Mouse (Mus musculus) left cerebral cortex, postnatal 14 days (tissue): ENCODE results near the gene Cutc. TPM values are rescaled to one million over a fixed set of nuclear protein-coding genes. Genes with fewer than 3 reads are reported as not detected.

Source experiments
- DNase-seq, 2 experiments: peaks; one replicate each; pipeline ENCODE4 v3.0.0; 2021 to 2022; ENCODE audit warnings: low spot score in 2 of 2, mixed read lengths in 1 of 2
- intact Hi-C: fragments of 180-260 bp; cut with DNase I; formaldehyde crosslinking; loops from one replicate; pipeline ENCODE4 v1.15.1; 2025
- total RNA-seq, 2 experiments: library from RNA; stranded (reverse); gene quantifications; 2 replicates each; pipeline ENCODE4 v1.2.3; 2021

Cutc gene
- total RNA-seq, 2 experiments from 2014 or later, result 4.0 to 6.0 TPM

GRCm38 (mm10) chr19:43786249-43787026 lies 33.6 kb downstream of the Cutc start:
- intact Hi-C loops, result no loop called here
- DNase-seq, result no peak

- no peak for DNase-seq
- intact Hi-C loops, result no loop called here
These were observed 37.0 kb downstream of the Cutc start for GRCm38 (mm10) chr19:43789817-43790216.

DNA sequence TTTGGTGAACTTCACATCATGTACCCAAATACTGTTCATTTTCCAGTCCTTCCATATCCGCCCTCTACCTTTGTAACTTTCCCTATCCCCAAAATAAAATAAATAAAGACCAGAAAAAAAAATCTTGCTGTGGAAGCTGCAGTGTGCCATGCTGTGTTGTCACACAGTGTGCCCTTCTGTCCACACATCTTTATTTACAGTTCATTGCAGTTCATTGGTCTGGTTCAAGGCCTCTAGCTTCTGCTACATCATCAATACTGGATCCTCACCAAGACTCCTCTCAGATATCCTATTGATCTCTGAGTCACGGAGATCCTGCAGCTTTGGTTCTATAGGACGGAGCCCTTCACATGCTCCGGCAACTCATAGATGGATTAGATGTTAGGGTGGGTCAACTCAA lies 39.7 kb downstream of the Cutc start:
- intact Hi-C loops, result no loop called here
- DNase-seq, result no peak

- intact Hi-C loops, result no loop called here
- DNase-seq, result no peak
These were observed 41.2 kb downstream of the Cutc start for GRCm38 (mm10) chr19:43793951-43794350.

DNA sequence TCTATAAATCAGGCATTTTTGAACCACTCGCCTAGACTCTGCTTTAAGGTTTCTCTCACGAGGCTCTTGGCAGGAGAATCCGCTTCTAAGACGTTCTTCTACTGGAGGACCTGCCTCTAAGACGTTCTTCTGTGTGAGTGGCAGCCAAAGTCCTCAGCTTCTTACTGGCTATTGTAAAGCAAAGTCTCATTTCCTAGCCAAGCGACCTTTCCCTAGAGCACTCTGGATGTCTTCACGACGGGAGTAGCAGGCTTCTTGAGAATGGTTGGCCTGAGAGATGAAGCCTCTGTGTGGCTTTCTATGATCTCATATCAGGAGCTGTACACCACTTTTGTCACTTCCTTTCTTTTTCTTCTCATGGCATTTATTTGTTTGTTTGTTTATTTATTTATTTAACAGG lies 42.7 kb downstream of the Cutc start:
- intact Hi-C loops, result no loop called here
- DNase-seq, result no peak

DNA sequence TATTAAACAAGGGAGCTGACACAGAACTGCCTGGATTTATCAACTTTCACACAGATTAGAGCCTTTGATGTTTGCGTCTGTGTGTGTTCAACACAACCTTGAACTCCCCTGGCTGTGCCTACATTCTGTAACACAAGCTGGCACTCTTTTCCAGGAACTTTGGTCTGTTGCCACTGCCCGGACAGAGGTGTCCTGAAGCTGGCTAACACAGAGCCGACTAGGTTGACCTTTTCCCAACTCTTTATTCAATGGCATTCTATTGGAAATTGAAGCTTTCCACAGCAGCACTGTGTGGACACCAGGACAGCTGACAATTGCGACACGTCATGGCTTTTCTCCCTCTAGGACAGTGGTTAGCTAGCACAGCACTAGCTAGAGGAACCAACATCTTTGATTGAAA lies 44.4 kb downstream of the Cutc start:
- no peak for DNase-seq
- intact Hi-C loops, result no loop called here

DNA sequence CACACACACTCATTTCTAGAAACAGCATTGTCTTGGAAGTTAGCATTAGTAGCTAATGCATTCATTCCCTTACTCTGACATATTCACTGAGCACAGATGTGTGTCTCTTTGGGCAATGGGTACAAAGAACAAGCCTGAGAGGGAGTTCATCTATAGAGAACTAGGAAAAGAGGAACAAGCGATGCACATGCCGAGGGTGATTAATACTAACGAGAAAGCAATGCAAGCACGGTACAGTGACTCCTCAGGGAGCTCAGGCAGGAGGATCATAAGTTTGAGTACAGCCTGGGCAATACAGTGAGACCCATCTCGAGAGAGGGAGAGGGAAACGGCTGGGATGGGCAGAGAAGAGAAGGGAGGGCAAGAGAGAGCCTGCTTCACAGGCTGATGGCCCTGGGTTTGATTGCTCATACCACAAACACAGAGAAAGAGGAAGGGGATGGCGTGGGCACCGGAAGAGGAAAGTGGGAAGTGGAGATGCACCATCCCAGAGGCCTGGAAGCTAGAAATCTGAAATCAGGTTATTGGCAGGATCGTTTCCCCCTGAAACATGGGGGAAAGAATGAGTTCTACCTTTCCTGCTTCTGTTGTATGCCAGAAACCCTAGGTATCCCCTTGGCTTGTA lies 48.7 kb downstream of the Cutc start:
- no peak for DNase-seq
- intact Hi-C loops, result no loop called here

DNA sequence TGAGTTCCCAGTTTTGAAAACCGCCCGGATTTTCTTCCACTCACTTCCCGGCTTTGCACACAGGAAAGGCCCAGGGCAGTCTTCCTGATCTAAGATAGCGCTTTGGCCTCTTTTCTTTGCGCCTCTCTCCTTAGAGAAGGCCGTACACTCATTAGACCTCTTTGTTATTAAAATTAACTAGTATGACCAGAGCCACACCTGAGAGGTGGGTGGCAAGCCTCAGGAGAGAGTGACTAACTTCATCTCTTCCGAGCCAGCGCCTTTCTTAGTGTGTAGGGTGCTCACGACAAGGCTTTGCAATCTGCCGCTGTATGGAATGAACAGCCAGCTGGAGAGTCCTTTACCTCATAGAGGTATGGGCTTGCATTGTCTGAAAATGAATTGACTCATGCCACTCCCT lies 51.1 kb downstream of the Cutc start:
- no peak for DNase-seq
- intact Hi-C loops, result no loop called here

DNA sequence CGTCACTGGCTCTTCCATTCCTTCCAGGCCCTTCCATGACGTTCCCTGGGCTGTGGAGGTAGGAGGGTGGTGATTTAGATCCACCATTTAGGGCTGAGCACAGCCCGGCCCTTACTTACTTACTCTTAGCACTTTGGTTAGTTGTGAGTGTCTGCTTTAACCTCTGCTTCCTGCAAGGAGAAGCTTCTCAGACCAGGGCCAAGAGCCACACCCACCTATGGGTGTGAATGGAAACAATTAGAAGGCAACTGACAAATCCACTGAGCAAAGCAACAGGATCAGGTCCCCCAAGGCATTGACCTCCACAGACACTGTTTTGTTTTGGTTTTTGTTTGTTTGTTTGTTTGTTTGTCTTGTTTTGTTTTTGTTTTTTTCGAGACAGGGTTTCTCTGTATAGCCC lies 56.5 kb downstream of the Cutc start:
- intact Hi-C loops, result no loop called here
- DNase-seq, result no peak

DNA sequence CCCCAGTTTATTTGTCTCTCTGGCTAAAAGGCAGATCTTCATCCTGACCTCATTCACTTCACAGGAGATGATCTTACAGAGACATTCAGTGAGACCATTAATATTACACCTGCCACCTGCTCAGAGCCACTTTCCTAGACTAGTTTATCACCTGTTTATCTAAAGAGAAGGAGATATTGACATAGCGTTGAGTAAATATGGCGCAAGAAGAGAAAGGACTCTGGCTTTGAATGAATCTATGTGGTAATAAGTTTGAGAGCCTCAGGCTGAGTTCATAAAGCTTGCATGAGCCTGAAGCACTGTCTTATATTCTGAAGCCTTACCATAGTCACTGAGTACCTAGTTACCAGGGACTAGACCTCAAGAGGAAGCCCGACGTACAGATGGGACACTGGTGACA lies 58.6 kb downstream of the Cutc start:
- no peak for DNase-seq
- intact Hi-C loops, result no loop called here

- intact Hi-C loops, result no loop called here
- DNase-seq, result no peak
These were observed 60.5 kb downstream of the Cutc start for GRCm38 (mm10) chr19:43813315-43813714.

DNA sequence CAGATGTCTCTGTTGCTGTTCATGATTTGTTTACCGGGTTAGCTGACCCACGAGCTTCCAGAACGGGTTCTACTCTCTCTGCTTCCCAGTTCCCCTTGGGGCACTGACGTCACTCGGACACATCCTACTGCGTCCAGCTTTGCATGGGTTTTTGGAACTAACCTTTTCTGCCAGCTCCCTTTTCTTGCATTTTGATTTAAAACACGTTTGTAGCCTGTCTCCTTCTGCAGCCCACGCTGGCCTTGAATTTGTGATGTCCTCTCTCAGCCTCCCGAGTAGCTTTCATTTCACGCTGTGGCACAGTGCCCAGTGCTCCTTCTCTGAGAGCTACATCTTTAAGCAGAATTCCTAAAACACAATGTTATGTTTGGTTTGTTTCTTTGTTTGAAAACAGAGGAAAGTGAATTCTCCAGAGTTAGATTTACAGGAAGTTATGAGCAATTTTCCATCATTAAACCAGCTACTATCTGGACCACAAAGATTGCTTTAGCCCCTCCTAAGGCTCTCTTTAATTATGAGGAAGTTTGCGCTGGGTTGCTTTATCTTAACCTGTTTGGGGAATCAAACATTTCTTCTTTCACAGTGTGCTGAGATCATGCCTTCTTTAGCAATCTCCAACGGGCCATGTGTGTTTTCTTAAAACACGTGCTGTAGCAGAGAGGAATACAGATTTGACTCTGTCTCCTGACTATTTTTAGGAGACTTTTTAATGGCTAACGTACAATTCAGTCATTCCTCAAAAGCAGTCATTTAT lies 63.0 kb downstream of the Cutc start:
- intact Hi-C loops, result no loop called here
- DNase-seq, result peak; percentile 49

Other genes with a start within 250 kb of the Cutc start
- gene Got1, start 228.4 kb upstream of the Cutc start, total RNA-seq, result 100 to 1,000 TPM; 324 to 342 TPM
- gene Nkx2-3, start 140.7 kb upstream of the Cutc start, total RNA-seq, result not detected
- gene Slc25a28, start 78.1 kb upstream of the Cutc start, total RNA-seq, result 10 to 100 TPM; 30.2 to 36.4 TPM
- 10 to 100 TPM; 24.0 to 25.6 TPM for gene Entpd7, start 63.3 kb upstream of the Cutc start, total RNA-seq
- 10 to 100 TPM; 18.6 to 19.2 TPM for gene Cox15, start within 50 bp of the Cutc start, total RNA-seq
- under 1 TPM; 0.11 to 0.66 TPM for gene Abcc2, start 29.2 kb downstream of the Cutc start, total RNA-seq
- gene Dnmbp, start 187.2 kb downstream of the Cutc start, total RNA-seq, result 10 to 100 TPM in 1 of 2 experiments, 1 to 10 TPM in 1; 9.4 to 10.7 TPM
- under 1 TPM; 0.15 to 0.31 TPM for gene Cpn1, start 233.6 kb downstream of the Cutc start, total RNA-seq